Mouse (Mus musculus): ENCODE results near the gene Sf3b3. TPM values are rescaled to one million over a fixed set of nuclear protein-coding genes. Genes with fewer than 3 reads are reported as not detected.

The Sf3b3 gene
- polyA plus RNA-seq, 1 experiment, result 78.5 TPM

DNA sequence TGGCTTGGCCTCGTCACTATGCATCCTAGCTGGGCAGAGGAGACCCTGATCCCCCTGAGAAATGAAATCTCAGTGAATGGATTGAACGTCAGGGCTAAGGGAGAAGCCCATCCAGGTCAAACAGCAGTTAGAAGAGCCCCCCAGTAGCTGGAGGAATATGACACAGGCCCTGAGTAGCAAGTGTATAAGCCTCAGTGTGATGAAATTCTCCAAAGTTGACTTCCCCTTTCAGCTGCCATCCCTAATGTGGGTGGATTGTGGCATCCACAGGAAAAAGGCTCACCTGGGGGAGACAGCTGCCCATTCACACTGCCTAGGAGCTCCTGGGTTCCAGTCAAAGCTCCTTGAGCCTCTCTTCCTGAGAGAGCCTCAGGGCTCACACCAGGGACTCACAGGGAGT, 61.2 kb downstream of the Sf3b3 start:
- H3K4me3 ChIP-seq (ENCODE audit: control insufficient read depth, insufficient read depth, low read length), result no peak overlapping the region
- TF ChIP-seq POLR2A (IDR thresholded peaks at IDR 0.05; ENCODE audit: control insufficient read depth, extremely low read depth, insufficient read depth, low read length, poor library complexity) (no peak), CTCF (IDR thresholded peaks at IDR 0.05; ENCODE audit: borderline replicate concordance, control insufficient read depth, extremely low read depth, insufficient read depth, low read length, poor library complexity) (no peak)
- H3K4me1 ChIP-seq (replicated peaks; ENCODE audit: control insufficient read depth, insufficient read depth, low read length), result no peaks in the 10 kb centered on the region
- no peaks in the 10 kb centered on the region for H3K36me3 ChIP-seq (ENCODE audit: control insufficient read depth, insufficient read depth, low read length)
- H3K27me3 ChIP-seq (ENCODE audit: control insufficient read depth, insufficient read depth, low read length), result no peaks in the 10 kb centered on the region
- no peak for DNase-seq
- H3K27ac ChIP-seq (ENCODE audit: control insufficient read depth, insufficient read depth, low read length), result no peak overlapping the region
- 83% methylated on average over 2 of the region's 2 CpGs for WGBS

DNA sequence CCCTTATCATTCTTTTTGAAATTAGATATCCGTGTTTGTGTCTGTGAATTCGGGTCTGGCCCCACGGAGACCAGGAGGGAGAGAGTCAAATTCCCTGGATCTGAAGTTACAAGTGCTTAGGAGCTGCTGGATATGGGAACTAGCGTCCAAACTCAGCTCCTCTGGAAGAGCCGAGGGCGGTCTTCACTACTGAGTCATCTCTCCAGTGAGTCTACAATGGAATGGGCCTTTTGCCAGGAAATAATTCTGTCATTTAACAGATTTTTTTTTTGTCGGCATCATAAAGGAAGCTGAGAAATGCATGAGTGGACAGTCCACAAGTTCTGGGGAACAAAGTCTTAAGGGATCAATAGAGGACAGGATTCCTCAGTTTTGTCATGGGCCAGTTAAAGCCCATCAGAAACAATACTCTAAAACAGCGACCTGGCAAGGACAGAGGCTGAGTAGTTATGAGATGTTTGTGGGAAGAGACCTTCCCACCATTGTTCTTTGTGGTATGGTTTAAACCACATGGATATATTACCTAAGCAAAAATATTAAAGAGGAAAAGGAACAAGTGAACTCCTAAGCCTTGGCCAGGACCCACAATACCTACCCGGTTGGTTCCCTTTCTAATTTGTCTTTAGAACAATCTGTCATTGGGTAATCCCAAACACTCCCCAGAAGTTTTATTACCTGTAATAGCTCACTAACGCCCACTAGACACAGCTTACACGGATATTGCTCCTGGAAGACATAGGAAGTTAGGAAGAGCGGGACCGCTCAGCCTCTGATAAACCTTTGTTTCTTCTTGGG, 66.5 kb downstream of the Sf3b3 start:
- H3K27ac ChIP-seq (ENCODE audit: control insufficient read depth, insufficient read depth, low read length), result no peak overlapping the region
- 78% methylated on average over 13 of the region's 13 CpGs for WGBS
- no peaks in the 10 kb centered on the region for H3K4me1 ChIP-seq (replicated peaks; ENCODE audit: control insufficient read depth, insufficient read depth, low read length)
- no peaks in the 10 kb centered on the region for H3K36me3 ChIP-seq (ENCODE audit: control insufficient read depth, insufficient read depth, low read length)
- no peaks in the 10 kb centered on the region for H3K27me3 ChIP-seq (ENCODE audit: control insufficient read depth, insufficient read depth, low read length)
- TF ChIP-seq CTCF (IDR thresholded peaks at IDR 0.05; ENCODE audit: borderline replicate concordance, control insufficient read depth, extremely low read depth, insufficient read depth, low read length, poor library complexity) (no peak), POLR2A (IDR thresholded peaks at IDR 0.05; ENCODE audit: control insufficient read depth, extremely low read depth, insufficient read depth, low read length, poor library complexity) (no peak)
- DNase-seq, result no peak
- H3K4me3 ChIP-seq (ENCODE audit: control insufficient read depth, insufficient read depth, low read length), result no peak overlapping the region

DNA sequence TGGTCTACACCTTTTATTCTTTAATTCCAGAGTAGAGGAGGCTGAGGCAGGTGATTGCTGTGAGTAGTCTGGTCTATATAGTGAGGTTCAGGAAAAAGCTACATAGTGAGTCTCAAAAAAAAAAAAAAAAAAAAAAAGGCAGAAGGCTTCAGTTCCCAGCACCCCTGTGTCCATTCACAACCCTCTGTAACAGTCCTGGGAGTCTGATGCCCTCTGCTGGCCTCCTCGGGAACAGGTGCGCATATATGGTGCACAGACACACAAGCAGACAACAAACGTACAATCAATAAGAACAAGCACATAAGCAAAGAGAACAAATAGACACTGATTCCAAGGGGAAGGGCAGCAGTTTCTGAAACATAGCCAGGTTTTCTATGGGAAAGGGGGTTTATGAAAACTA, 70.3 kb downstream of the Sf3b3 start:
- no peak overlapping the region for H3K4me3 ChIP-seq (ENCODE audit: control insufficient read depth, insufficient read depth, low read length)
- 98% methylated on average over 3 of the region's 3 CpGs for WGBS
- TF ChIP-seq CTCF (IDR thresholded peaks at IDR 0.05; ENCODE audit: borderline replicate concordance, control insufficient read depth, extremely low read depth, insufficient read depth, low read length, poor library complexity) (no peak), POLR2A (IDR thresholded peaks at IDR 0.05; ENCODE audit: control insufficient read depth, extremely low read depth, insufficient read depth, low read length, poor library complexity) (no peak)
- no peak overlapping the region for H3K27ac ChIP-seq (ENCODE audit: control insufficient read depth, insufficient read depth, low read length)
- no peaks in the 10 kb centered on the region; the same call in none of the 2 replicates for H3K4me1 ChIP-seq (replicated peaks; ENCODE audit: control insufficient read depth, insufficient read depth, low read length)
- DNase-seq, result no peak
- H3K27me3 ChIP-seq (ENCODE audit: control insufficient read depth, insufficient read depth, low read length), result no peaks in the 10 kb centered on the region
- no peaks in the 10 kb centered on the region for H3K36me3 ChIP-seq (ENCODE audit: control insufficient read depth, insufficient read depth, low read length)

DNA sequence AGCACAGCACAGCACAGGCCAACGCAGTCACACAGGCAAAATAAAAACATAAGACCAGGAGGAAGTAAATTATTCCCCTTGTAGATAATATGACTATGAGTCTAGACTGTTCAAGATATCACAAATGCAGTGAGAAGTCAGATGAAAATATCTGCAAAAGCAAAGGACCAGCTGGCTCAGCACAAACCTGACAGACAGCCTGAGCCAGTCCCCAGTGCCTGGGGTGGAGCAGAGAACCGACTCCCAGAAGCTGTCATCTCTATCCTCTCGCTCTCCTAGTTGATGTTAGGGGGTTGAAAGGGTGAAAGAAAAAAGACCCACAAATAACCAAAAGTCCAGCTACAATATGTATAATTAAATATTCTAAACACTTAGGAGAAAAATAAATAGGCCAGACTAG, 70.9 kb downstream of the Sf3b3 start:
- H3K27me3 ChIP-seq (ENCODE audit: control insufficient read depth, insufficient read depth, low read length), result no peaks in the 10 kb centered on the region
- H3K36me3 ChIP-seq (ENCODE audit: control insufficient read depth, insufficient read depth, low read length), result no peaks in the 10 kb centered on the region
- TF ChIP-seq CTCF (IDR thresholded peaks at IDR 0.05; ENCODE audit: borderline replicate concordance, control insufficient read depth, extremely low read depth, insufficient read depth, low read length, poor library complexity), result no peak
- DNase-seq, result no peak
- no peaks in the 10 kb centered on the region; the same call in none of the 2 replicates for H3K4me1 ChIP-seq (replicated peaks; ENCODE audit: control insufficient read depth, insufficient read depth, low read length)
- no peak overlapping the region for H3K4me3 ChIP-seq (ENCODE audit: control insufficient read depth, insufficient read depth, low read length)
- H3K27ac ChIP-seq (ENCODE audit: control insufficient read depth, insufficient read depth, low read length), result no peak overlapping the region
- 95% methylated on average over 3 of the region's 3 CpGs for WGBS

DNA sequence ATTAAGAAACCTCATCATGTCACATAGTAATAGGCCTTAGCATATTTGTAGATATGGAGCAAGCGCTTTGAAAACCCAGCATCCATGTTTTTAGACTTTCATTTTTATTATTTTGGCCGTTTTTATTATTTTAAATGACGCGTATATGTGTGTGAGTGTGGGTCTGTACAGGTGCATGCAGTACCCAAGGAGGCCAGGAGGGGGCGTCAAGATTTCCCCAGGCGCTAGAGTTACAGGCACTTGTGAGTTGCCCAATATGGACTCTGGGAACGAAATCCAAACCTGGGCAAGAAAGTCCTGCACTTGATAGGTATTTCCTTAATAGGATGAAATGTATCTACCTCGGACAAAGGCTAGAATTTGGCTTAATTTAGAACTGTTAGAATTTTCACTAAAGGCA, 71.3 kb downstream of the Sf3b3 start:
- Histone ChIP-seq H3K4me1 (replicated peaks; ENCODE audit: control insufficient read depth, insufficient read depth, low read length) (no peaks in the 10 kb centered on the region; the same call in none of the 2 replicates), H3K27ac (ENCODE audit: control insufficient read depth, insufficient read depth, low read length) (no peak overlapping the region), H3K36me3 (ENCODE audit: control insufficient read depth, insufficient read depth, low read length) (no peaks in the 10 kb centered on the region), H3K4me3 (ENCODE audit: control insufficient read depth, insufficient read depth, low read length) (no peak overlapping the region), H3K27me3 (ENCODE audit: control insufficient read depth, insufficient read depth, low read length) (no peaks in the 10 kb centered on the region)
- DNase-seq, result peak; percentile 6
- TF ChIP-seq CTCF (IDR thresholded peaks at IDR 0.05; ENCODE audit: borderline replicate concordance, control insufficient read depth, extremely low read depth, insufficient read depth, low read length, poor library complexity) (peak; percentile 56; the same call in 1 of the 2 replicates), POLR2A (IDR thresholded peaks at IDR 0.05; ENCODE audit: control insufficient read depth, extremely low read depth, insufficient read depth, low read length, poor library complexity) (no peak)
- 87% methylated on average over 8 of the region's 8 CpGs for WGBS

DNA sequence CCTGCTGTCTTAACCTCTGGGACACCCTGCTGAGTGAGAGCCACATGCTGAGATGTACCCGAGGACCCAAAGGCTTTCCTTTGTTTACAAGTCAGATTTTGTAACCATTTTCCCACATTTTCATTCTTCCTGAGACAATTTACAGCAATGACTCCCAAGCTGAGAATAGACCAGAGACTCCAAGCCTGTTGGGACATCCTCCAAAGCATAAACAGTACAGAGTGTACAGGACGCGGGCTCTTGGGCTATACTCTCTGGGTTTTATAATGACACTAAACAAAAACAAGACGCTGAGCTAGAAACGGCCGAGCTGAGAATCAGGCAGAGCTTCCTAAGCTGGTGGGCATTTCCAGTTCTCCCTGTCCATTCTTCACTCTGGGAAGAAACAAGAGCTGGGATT, 71.9 kb downstream of the Sf3b3 start:
- TF ChIP-seq POLR2A (IDR thresholded peaks at IDR 0.05; ENCODE audit: control insufficient read depth, extremely low read depth, insufficient read depth, low read length, poor library complexity) (no peak), CTCF (IDR thresholded peaks at IDR 0.05; ENCODE audit: borderline replicate concordance, control insufficient read depth, extremely low read depth, insufficient read depth, low read length, poor library complexity) (no peak)
- no peak overlapping the region for H3K27ac ChIP-seq (ENCODE audit: control insufficient read depth, insufficient read depth, low read length)

More for the DNA sequence above, 71.9 kb downstream of the Sf3b3 start:
- DNase-seq, result no peak
- no peak overlapping the region for H3K4me3 ChIP-seq (ENCODE audit: control insufficient read depth, insufficient read depth, low read length)
- no peaks in the 10 kb centered on the region for H3K27me3 ChIP-seq (ENCODE audit: control insufficient read depth, insufficient read depth, low read length)
- WGBS, result 94% methylated on average over 6 of the region's 6 CpGs
- no peaks in the 10 kb centered on the region for H3K36me3 ChIP-seq (ENCODE audit: control insufficient read depth, insufficient read depth, low read length)
- H3K4me1 ChIP-seq (replicated peaks; ENCODE audit: control insufficient read depth, insufficient read depth, low read length), result no peaks in the 10 kb centered on the region; the same call in none of the 2 replicates
